Mouse (Mus musculus) frontal cortex, postnatal 25 days (tissue): ENCODE results near the gene Shc1.

ENCODE experiments used
- DNase-seq, 2 experiments: peaks; one replicate each; pipeline ENCODE4 v3.0.0; 2022; ENCODE audit warnings: low spot score in 2 of 2

Shc1 gene

DNA sequence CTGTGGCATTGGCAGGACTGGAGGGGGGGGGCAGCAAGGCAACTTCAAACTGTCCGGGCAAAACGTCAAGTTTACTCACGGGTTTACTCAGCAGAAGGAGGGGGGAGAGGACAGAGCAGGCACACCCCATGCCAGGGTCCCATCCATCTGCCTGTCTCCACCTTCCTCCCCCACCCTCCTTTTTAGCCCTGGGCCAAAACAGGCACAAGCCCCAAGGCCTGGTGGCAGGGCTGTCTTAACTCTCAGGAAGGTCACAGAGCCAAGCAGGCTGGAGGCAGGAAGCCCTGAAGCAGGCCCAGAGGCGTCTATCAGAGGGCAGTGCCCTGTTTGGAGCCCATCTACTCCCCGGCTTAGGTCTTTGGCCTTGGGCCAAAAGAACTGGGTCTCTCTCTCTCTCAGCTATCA is 28.1 kb upstream of the Shc1 start:
- DNase-seq: no peak

DNA sequence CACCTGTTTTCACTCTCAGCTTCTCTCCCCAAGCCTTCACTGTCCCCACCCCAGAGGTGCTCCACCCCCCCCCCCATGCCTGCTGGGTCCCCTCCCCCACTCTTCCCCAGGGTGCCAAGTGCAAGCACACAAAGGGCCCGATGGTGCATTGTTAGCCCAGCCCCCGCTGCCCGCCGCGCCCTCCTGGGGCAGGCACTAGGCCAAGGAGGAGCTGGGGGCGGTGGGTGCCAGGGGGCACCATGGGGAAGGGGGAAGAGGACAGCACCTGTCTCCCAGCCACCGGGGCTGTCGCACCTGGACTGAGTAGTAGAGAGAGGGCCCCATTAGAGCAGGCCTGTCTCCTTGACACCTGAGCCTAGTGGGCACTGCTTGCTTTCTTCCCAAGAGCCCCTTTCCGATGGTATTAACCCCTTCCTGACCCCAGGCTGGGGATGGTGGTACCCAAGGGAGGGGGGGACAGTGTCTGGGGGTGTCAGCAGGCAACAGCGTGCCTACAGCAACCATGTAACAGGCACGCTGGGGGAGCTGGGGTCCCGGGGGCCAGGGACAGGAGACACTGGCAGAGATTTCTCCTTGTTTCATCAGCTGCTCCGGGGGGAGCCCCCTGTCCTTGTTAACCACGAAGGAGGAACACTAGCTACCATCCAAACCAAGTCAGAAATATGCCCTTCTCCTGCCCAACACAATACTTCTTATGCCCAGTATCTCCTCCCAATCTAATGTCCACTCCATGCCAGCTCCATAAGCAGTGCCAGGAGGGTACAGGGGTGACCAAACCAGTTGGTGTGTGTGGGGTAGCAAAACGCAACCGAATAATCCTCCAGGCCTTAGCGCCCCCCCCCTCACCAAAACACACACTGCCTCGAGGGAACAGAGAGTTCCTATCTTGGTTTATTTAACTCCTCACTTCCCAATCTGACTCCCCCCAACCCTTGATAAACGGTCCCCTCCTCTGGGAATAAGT is 27.3 kb upstream of the Shc1 start:
- no peak for DNase-seq

- no peak for DNase-seq
Measured at GRCm38 (mm10) chr3:89391663-89392511, 26.4 kb upstream of the Shc1 start.

- no peak for DNase-seq
Measured at GRCm38 (mm10) chr3:89392871-89393311, 25.4 kb upstream of the Shc1 start.

DNA sequence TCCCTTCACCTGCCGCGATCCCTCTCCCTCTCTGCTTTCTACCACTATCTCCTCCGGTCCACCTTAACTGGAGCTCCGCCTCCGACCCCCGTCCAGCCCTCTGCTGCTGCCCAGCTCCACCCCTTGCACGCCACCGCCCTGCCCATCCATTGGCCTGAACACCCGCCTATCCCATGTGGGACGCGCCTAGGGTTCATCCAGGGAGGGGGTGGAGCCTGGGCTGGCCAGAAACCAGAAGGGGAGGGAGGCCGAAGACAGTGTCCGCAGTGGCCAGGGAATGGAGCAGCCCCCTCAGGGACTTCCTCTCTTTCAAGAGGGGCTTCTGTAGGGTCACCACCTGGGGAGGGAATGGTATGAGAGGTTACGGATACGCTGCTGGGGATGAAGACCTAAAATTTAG is 24.6 kb upstream of the Shc1 start:
- peak; percentile 85 to 93 for DNase-seq

- peak in 1 of 2 experiments; percentile 31 for DNase-seq
Measured at GRCm38 (mm10) chr3:89394006-89394893, 24.0 kb upstream of the Shc1 start, which contains the start of gene Zbtb7b. TSS of gene Zbtb7b (minus strand) at chr3:89394776.

DNA sequence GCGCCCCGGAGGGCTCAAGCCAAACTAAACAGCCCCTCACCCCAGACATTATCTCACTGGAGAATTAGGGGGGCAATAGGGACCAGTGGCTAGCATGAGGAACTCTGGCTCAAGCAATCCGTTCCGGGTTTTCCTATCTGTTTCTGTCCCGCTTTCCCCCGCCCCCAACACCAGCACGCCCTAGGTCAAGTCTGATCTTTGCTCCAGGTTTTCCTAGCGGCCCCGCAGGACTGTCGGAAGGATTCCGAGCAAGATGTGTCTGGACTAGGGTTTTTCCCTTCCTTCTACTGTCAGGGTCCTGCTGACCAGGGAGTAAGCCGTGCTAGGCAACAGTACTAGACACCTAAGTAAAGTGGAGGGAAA is 23.4 kb upstream of the Shc1 start:
- peak in 1 of 2 experiments; percentile 42 for DNase-seq

DNA sequence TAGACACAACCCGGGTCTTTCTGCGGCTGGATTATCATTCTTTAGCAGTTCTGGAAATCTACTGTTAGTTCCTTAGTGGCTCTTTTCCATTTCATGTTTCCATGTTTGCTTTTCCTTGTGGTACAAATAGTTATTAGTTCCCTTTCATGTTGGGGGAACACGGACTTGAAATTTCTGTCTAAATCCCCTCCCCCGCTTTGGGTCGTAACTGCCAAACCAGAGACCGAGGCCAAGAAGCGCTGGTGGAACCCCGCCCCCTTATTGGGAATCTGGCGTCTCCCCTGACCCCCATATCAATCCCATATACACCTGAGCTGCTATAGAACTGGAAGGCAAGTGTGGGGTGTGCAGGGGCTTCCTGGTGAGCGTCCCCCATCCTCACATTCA is 22.8 kb upstream of the Shc1 start:
- DNase-seq: no peak

DNA sequence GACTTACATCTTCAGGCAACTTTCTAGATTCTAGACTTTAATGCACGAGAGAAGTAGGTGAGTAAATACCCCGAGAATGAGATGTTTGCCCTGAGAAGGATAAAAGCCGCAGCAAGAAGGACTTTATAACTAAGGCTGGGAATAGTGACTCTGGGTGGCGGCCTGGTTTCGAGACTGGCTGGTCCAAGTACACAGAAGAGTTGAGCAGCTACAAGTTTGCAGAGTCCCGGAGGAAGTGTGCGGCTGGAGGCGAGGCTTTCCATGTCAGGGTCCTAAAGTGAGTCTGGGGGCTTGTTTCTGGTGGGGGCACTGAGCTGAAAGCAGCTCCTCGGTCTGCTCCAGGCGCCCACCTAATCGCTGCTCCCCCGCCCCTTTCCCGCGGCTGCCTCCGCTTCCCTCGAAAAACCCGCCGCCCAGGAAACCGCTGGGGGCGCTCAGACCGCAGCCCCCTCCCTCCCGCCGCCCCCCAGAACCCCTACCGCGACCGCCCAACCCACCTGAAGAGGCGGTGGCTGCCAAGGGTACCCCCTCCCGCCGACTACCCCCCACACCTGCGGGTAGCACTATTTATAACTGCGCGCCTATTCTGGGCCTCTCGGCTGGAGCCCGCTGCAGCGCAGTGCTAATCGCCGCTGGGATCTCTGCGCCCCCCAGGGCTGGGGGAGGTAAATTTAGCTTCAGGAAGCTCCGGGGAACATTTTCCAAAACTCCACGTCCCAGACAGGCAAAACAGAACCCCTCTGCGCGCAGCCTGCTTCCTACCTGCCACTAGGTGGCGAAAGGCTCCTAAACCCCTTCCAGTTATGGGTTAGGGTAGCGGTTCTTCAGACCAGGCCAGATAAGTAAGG is 22.2 kb upstream of the Shc1 start:
- DNase-seq: peak; percentile 41 to 52

DNA sequence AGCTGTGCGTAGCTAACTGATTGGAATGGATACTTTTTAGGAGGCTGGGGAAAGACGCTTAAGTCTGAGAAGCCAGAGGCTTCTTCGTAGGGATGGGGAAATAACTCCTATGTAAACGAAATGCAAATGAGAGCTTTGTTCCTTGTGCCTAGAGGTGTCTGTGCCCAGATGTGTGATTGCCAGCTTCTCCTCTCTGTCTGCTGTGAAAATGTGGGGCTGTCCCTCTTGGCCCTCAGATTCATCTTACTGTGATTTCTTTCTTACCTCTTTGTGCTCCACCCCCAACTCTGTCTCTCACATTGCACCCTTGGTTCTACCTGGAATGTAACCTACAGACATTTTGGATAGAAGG is 21.6 kb upstream of the Shc1 start:
- DNase-seq: no peak

DNA sequence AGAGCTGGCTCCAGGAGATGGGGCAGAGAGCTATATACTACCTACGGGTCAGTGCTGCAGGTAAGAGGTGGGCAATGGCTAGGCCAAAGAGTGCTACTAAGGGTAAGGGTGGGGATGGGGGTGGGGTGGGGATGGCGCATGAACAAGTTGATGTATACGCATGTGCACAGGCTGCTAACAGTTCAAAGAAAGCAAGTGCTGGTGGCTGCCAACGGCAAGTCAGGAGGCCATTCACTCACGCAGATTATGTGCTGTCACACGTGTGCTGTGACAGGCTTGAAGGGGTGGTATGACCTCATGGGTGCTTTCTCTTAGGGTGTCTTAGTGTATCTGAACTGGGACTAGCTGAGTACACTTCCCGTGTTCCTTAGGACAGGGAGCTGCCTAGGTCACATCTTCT is 16.9 kb upstream of the Shc1 start:
- no peak for DNase-seq

- no peak for DNase-seq
Measured at GRCm38 (mm10) chr3:89402693-89403092, 15.6 kb upstream of the Shc1 start, which contains the start of gene Lenep. TSS of gene Lenep (minus strand) at chr3:89402793.

GRCm38 (mm10) chr3:89406887-89407286 is 11.4 kb upstream of the Shc1 start:
- DNase-seq: no peak

DNA sequence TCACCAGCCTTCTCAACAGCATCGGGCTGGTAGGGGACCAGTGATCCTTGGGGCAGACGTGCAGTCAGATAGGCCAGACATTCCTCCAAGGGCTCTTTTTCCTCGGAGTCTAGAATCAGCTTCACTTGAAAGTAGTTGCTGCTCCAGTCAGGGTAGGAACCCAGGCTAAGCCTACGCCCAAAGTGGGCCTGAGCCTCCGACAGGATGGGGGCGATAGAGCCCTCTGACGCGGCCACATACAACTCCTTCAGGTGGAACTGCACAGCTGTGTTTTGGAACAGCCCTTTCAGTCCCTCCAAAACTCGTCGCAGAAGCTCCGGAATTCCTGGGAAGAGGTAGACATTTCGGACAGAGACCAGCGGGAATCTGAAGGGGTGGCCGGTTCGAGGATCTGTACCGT is 9.8 kb upstream of the Shc1 start:
- no peak for DNase-seq

DNA sequence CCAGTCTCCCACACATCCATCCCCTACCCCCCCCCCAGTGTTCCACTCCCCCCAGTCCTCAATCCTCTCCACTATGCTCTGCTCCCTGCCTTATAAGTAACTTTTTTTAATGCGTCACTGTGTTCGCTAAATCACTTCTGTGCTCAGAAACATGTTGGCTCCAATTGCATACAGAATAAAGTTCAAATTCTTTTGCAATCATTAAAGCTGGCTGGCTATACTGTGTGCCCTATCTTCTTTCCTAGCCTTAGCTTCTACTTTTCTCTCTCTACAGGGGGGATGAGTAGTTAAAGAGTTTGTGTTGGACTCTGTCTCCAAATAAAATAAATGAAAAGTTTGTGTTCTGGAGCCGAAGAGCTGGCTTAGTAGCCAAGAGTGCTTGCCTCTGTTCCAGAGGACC is 8.5 kb upstream of the Shc1 start:
- DNase-seq: no peak

GRCm38 (mm10) chr3:89410864-89411263 is 7.4 kb upstream of the Shc1 start:
- no peak for DNase-seq

- peak; percentile 100 for DNase-seq
Measured at GRCm38 (mm10) chr3:89411490-89412393, 6.5 kb upstream of the Shc1 start, which contains the start of gene Flad1. TSS of gene Flad1 (minus strand) at chr3:89411870.

GRCm38 (mm10) chr3:89416158-89416557 is 2.1 kb upstream of the Shc1 start:
- no peak for DNase-seq

DNA sequence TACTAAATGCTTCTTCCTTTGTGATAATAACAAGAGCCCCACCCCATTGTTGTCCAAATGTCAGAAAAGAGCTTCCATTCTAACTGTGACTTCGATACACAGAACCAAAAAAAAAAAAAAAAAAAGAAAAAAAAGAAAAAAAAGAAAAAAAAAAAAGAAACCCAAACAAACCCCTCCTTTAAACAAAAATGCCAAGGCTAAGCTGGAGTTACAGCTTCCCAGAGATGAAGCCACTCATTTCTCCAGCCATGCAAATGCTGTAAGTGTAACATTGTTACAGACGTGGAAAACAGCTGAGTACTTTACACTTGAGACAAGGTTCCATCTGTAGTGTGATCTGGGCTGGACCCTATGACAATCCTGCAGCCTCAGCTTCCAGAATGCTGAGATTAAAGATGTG is 1.1 kb upstream of the Shc1 start:
- no peak for DNase-seq

GRCm38 (mm10) chr3:89417840-89418169 is 438 bp upstream of the Shc1 start:
- DNase-seq: no peak
